Mouse (Mus musculus): ENCODE measurements around the gene Tmem141. TPM values are rescaled to one million over a fixed set of nuclear protein-coding genes. Genes with fewer than 3 reads are reported as not detected.

Gene Tmem141
- polyA plus RNA-seq, 1 experiment = 32.6 TPM

GRCm38 (mm10) chr2:25571221-25571620, 50.6 kb downstream of the Tmem141 start:
- TF ChIP-seq SRF (IDR thresholded peaks at IDR 0.05; ENCODE audit: control insufficient read depth, insufficient read length, low read depth) (no peak), TCF3 (IDR thresholded peaks at IDR 0.05; ENCODE audit: insufficient read length, low read depth) (no peak), MYOG (IDR thresholded peaks at IDR 0.05; ENCODE audit: control insufficient read depth in 1 of 3, insufficient read depth in 1 of 3, insufficient read length in 2 of 3, low read depth in 2 of 3) (no peak), CEBPB (IDR thresholded peaks at IDR 0.05; ENCODE audit: insufficient read depth, poor library complexity, severe bottlenecking) (no peak), REST (IDR thresholded peaks at IDR 0.05; ENCODE audit: insufficient read depth, insufficient read length) (no peak), POLR2A (IDR thresholded peaks at IDR 0.05; ENCODE audit: insufficient read length, low read depth) (no peak), TCF12 (IDR thresholded peaks at IDR 0.05; ENCODE audit: insufficient read depth, poor library complexity, severe bottlenecking) (no peak), E2F4 (IDR thresholded peaks at IDR 0.05; ENCODE audit: insufficient read depth) (no peak), POLR2AphosphoS2 (IDR thresholded peaks at IDR 0.05; ENCODE audit: insufficient read length, low read depth) (no peak), MAX (IDR thresholded peaks at IDR 0.05; ENCODE audit: low read depth) (no peak), USF1 (IDR thresholded peaks at IDR 0.05; ENCODE audit: low read depth) (no peak), MYOD1 (IDR thresholded peaks at IDR 0.05; ENCODE audit: control insufficient read depth in 1 of 3, insufficient read length in 2 of 3, low read depth in 2 of 3) (no peak)
- Histone ChIP-seq H3K36me3 (ENCODE audit: control insufficient read depth, insufficient read depth) (no peaks in the 10 kb centered on the region), H3K27me3 (ENCODE audit: control insufficient read depth, insufficient read depth, insufficient read length) (no peaks in the 10 kb centered on the region), H3K4me2 (ENCODE audit: low read depth) (no peak overlapping the region), H3ac (ENCODE audit: control insufficient read depth, insufficient read length) (no peak overlapping the region), H3K4me3 (no peak overlapping the region), H3K79me2 (ENCODE audit: control insufficient read depth, insufficient read depth) (peaks cover 5% of the 10 kb centered on the region)

Other genes starting within 250 kb of the Tmem141 start
- gene Sapcd2, start 249.7 kb downstream of the Tmem141 start, polyA plus RNA-seq (2012; fragmentation: generic; extraction: Trizol) = 10.4 TPM
- 0.89 TPM for gene Entpd2, start 226.1 kb downstream of the Tmem141 start, polyA plus RNA-seq (2012; fragmentation: generic; extraction: Trizol)
- gene Npdc1, start 222.7 kb downstream of the Tmem141 start, polyA plus RNA-seq (2012; fragmentation: generic; extraction: Trizol) = 114 TPM
- 0.08 TPM for gene Fut7, start 198.7 kb downstream of the Tmem141 start, polyA plus RNA-seq (2012; fragmentation: generic; extraction: Trizol)
- gene Abca2, start 193.3 kb downstream of the Tmem141 start, polyA plus RNA-seq (2012; fragmentation: generic; extraction: Trizol) = 9.8 TPM
- gene Clic3, start 165.2 kb downstream of the Tmem141 start, polyA plus RNA-seq (2012; fragmentation: generic; extraction: Trizol) = 13.5 TPM
- 64.3 TPM for gene Paxx, start 160.9 kb downstream of the Tmem141 start, polyA plus RNA-seq (2012; fragmentation: generic; extraction: Trizol)
- gene Ptgds, start 152.0 kb downstream of the Tmem141 start, polyA plus RNA-seq (2012; fragmentation: generic; extraction: Trizol) = 9.8 TPM
- not detected for gene Lcn12, start 128.1 kb downstream of the Tmem141 start, polyA plus RNA-seq (2012; fragmentation: generic; extraction: Trizol)
- 53.6 TPM for gene Fbxw5, start 121.3 kb downstream of the Tmem141 start, polyA plus RNA-seq (2012; fragmentation: generic; extraction: Trizol)
- gene C8g, start 120.3 kb downstream of the Tmem141 start, polyA plus RNA-seq (2012; fragmentation: generic; extraction: Trizol) = 0.74 TPM
- 40.4 TPM for gene Traf2, start 75.1 kb downstream of the Tmem141 start, polyA plus RNA-seq (2012; fragmentation: generic; extraction: Trizol)
- gene Edf1, start 64.2 kb downstream of the Tmem141 start, polyA plus RNA-seq (2012; fragmentation: generic; extraction: Trizol) = 513 TPM
- 8.7 TPM for gene Mamdc4, start 47.2 kb downstream of the Tmem141 start, polyA plus RNA-seq (2012; fragmentation: generic; extraction: Trizol)
- gene Phpt1, start 46.8 kb downstream of the Tmem141 start, polyA plus RNA-seq (2012; fragmentation: generic; extraction: Trizol) = 108 TPM
- 1.0 TPM for gene Ajm1, start 40.2 kb downstream of the Tmem141 start, polyA plus RNA-seq (2012; fragmentation: generic; extraction: Trizol)
- gene Rabl6, start 13.5 kb downstream of the Tmem141 start, polyA plus RNA-seq (2012; fragmentation: generic; extraction: Trizol) = 76.5 TPM
- 0.13 TPM for gene Ccdc183, start 4.3 kb downstream of the Tmem141 start, polyA plus RNA-seq (2012; fragmentation: generic; extraction: Trizol)
- 0.10 TPM for gene Fcna, start 6.0 kb upstream of the Tmem141 start, polyA plus RNA-seq (2012; fragmentation: generic; extraction: Trizol)
- not detected for gene Lcn8, start 31.1 kb upstream of the Tmem141 start, polyA plus RNA-seq (2012; fragmentation: generic; extraction: Trizol)
- gene Lcn5, start 35.9 kb upstream of the Tmem141 start, polyA plus RNA-seq (2012; fragmentation: generic; extraction: Trizol) = not detected
- gene Lcn6, start 54.8 kb upstream of the Tmem141 start, polyA plus RNA-seq (2012; fragmentation: generic; extraction: Trizol) = not detected
- gene Lcn10, start 60.7 kb upstream of the Tmem141 start, polyA plus RNA-seq (2012; fragmentation: generic; extraction: Trizol) = not detected
- not detected for gene Obp2a, start 78.0 kb upstream of the Tmem141 start, polyA plus RNA-seq (2012; fragmentation: generic; extraction: Trizol)
- gene Bmyc, start 84.7 kb upstream of the Tmem141 start, polyA plus RNA-seq (2012; fragmentation: generic; extraction: Trizol) = 0.31 TPM
- not detected for gene Obp2b, start 115.0 kb upstream of the Tmem141 start, polyA plus RNA-seq (2012; fragmentation: generic; extraction: Trizol)
- gene Lcn3, start 143.6 kb upstream of the Tmem141 start, polyA plus RNA-seq (2012; fragmentation: generic; extraction: Trizol) = not detected
- gene Lcn11, start 155.0 kb upstream of the Tmem141 start, polyA plus RNA-seq (2012; fragmentation: generic; extraction: Trizol) = not detected
- 0.17 TPM for gene Gm13539, start 160.3 kb upstream of the Tmem141 start, polyA plus RNA-seq (2012; fragmentation: generic; extraction: Trizol)
- not detected for gene Glt6d1, start 193.8 kb upstream of the Tmem141 start, polyA plus RNA-seq (2012; fragmentation: generic; extraction: Trizol)
- gene Lcn9, start 201.1 kb upstream of the Tmem141 start, polyA plus RNA-seq (2012; fragmentation: generic; extraction: Trizol) = not detected
- not detected for gene Sohlh1, start 225.2 kb upstream of the Tmem141 start, polyA plus RNA-seq (2012; fragmentation: generic; extraction: Trizol)
- not detected for gene Kcnt1, start 241.7 kb upstream of the Tmem141 start, polyA plus RNA-seq (2012; fragmentation: generic; extraction: Trizol)

All from myocyte (in vitro differentiated cells).